Mouse (Mus musculus) layer of hippocampus, adult 18-20 months (tissue): Measurements from ENCODE around the gene Ints13. TPM values are rescaled to one million over a fixed set of nuclear protein-coding genes. Genes with fewer than 3 reads are reported as not detected.

ENCODE experiments used
- DNase-seq, 2 experiments: peaks; one replicate each; pipeline ENCODE4 v3.0.0; 2022; ENCODE audit warnings: low spot score in 2 of 2
- total RNA-seq, 2 experiments: library from RNA; stranded (reverse); gene quantifications; 2 replicates each; pipeline ENCODE4 v1.2.3; 2021

Gene Ints13
- total RNA-seq, 2 experiments from 2014 or later: 38.0 to 43.8 TPM

DNA sequence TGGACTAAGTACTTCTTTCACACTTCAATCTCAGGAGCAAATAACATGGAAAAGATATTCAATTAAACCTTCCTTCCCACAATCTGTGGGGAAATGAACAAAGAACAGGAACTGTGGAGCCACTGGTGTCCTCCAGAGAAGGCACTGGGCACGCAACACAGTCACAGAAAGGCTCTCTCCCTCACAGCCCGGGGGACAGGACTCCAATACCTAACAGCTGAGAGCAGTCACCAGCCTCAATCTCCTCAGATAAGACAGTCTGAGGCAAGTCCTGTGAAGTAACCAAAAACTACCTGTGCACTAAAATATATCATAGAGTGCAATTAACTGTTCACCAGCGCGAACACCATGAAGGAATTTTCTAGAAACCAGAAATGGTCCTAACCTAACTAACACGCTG is 76.9 kb downstream of the Ints13 start:
- no peak for DNase-seq

GRCm38 (mm10) chr6:146500206-146500605 is 77.4 kb downstream of the Ints13 start:
- no peak for DNase-seq

Other genes with a start within 250 kb of the Ints13 start
- gene Itpr2, start 75.6 kb downstream of the Ints13 start, total RNA-seq: 10 to 100 TPM; 18.6 to 19.8 TPM
- 100 to 1,000 TPM; 109 to 112 TPM for gene Fgfr1op2, start 632 bp downstream of the Ints13 start, total RNA-seq
- 10 to 100 TPM; 44.5 to 48.1 TPM for gene Med21, start 64.7 kb upstream of the Ints13 start, total RNA-seq
- 10 to 100 TPM; 43.7 to 44.0 TPM for gene Tm7sf3, start 65.0 kb upstream of the Ints13 start, total RNA-seq
- gene Stk38l, start 147.2 kb upstream of the Ints13 start, total RNA-seq: 10 to 100 TPM; 22.4 to 24.5 TPM
- 1 to 10 TPM; 6.0 to 8.1 TPM for gene Arntl2, start 218.2 kb upstream of the Ints13 start, total RNA-seq